Mouse (Mus musculus): ENCODE measurements around the gene Ntrk1. TPM values are rescaled to one million over a fixed set of nuclear protein-coding genes. Genes with fewer than 3 reads are reported as not detected.

Ntrk1 gene
- total and polyA plus RNA-seq, 2 experiments from 2014 or later, result 0.11 to 0.16 TPM

GRCm38 (mm10) chr3:87753829-87754228 lies 41.1 kb downstream of the Ntrk1 start:
- H3K9me3 ChIP-seq (replicated peaks; ENCODE audit: control insufficient read depth, low read length), result no peaks in the 10 kb centered on the region
- 84% methylated on average over 13 of the region's 13 CpGs for WGBS
- DNase-seq (ENCODE audit: low spot score), result no peak
- H3K4me1 ChIP-seq (ENCODE audit: control insufficient read depth, insufficient read depth), result no peaks in the 10 kb centered on the region
- H3K27me3 ChIP-seq (ENCODE audit: control insufficient read depth, insufficient read depth, low read length), result 0 out of 2 replicates have a peak, but pooled peaks cover 14% of the 10 kb centered on the region
- H3K36me3 ChIP-seq (replicated peaks; ENCODE audit: control insufficient read depth, insufficient read depth, low read length), result peaks cover 39% of the 10 kb centered on the region; the same call in 1 of the 2 replicates
- no peak overlapping the region for H3K27ac ChIP-seq (ENCODE audit: low read depth)
- no peak overlapping the region for H3K4me3 ChIP-seq (ENCODE audit: low read depth, low read length)
- no peak overlapping the region for H3K4me2 ChIP-seq (ENCODE audit: low read depth, low read length)
- ATAC-seq (ENCODE audit: insufficient read depth, low read depth), result no peak
- no peak for TF ChIP-seq CTCF (IDR thresholded peaks at IDR 0.05; ENCODE audit: low read depth)
- TF ChIP-seq EP300 (IDR thresholded peaks at IDR 0.05; ENCODE audit: low read depth), result no peak
- no peak overlapping the region for H3K9ac ChIP-seq (replicated peaks; ENCODE audit: low read depth, low read length)

- Histone ChIP-seq H3K9ac (replicated peaks; ENCODE audit: low read depth, low read length) (no peak overlapping the region), H3K36me3 (replicated peaks; ENCODE audit: control insufficient read depth, insufficient read depth, low read length) (peaks cover 31% of the 10 kb centered on the region; the same call in 1 of the 2 replicates), H3K4me2 (ENCODE audit: low read depth, low read length) (no peak overlapping the region), H3K4me3 (ENCODE audit: low read depth, low read length) (no peak overlapping the region), H3K27ac (ENCODE audit: low read depth) (no peak overlapping the region), H3K27me3 (ENCODE audit: control insufficient read depth, insufficient read depth, low read length) (peaks cover 19% of the 10 kb centered on the region; the same call in 1 of the 2 replicates), H3K9me3 (replicated peaks; ENCODE audit: control insufficient read depth, low read length) (no peaks in the 10 kb centered on the region), H3K4me1 (ENCODE audit: control insufficient read depth, insufficient read depth) (no peaks in the 10 kb centered on the region)
- 81% methylated on average over 3 of the region's 3 CpGs for WGBS
- TF ChIP-seq CTCF (IDR thresholded peaks at IDR 0.05; ENCODE audit: low read depth), result no peak
- no peak for TF ChIP-seq EP300 (IDR thresholded peaks at IDR 0.05; ENCODE audit: low read depth)
- no peak for ATAC-seq (ENCODE audit: insufficient read depth, low read depth)
- DNase-seq (ENCODE audit: low spot score), result no peak
Observed at GRCm38 (mm10) chr3:87752567-87752966, 42.4 kb downstream of the Ntrk1 start.

- Histone ChIP-seq H3K4me1 (ENCODE audit: control insufficient read depth, insufficient read depth) (no peaks in the 10 kb centered on the region), H3K9ac (replicated peaks; ENCODE audit: low read depth, low read length) (no peak overlapping the region), H3K4me2 (ENCODE audit: low read depth, low read length) (no peak overlapping the region), H3K27ac (ENCODE audit: low read depth) (no peak overlapping the region), H3K4me3 (ENCODE audit: low read depth, low read length) (no peak overlapping the region), H3K36me3 (replicated peaks; ENCODE audit: control insufficient read depth, insufficient read depth, low read length) (peaks cover 24% of the 10 kb centered on the region; the same call in 1 of the 2 replicates), H3K27me3 (ENCODE audit: control insufficient read depth, insufficient read depth, low read length) (peaks cover 8% of the 10 kb centered on the region; the same call in 1 of the 2 replicates), H3K9me3 (replicated peaks; ENCODE audit: control insufficient read depth, low read length) (no peaks in the 10 kb centered on the region)
- ATAC-seq (ENCODE audit: insufficient read depth, low read depth) (no peak), DNase-seq (ENCODE audit: low spot score) (no peak)
- TF ChIP-seq EP300 (IDR thresholded peaks at IDR 0.05; ENCODE audit: low read depth), result no peak
- TF ChIP-seq CTCF (IDR thresholded peaks at IDR 0.05; ENCODE audit: low read depth), result no peak
- 87% methylated on average over 12 of the region's 12 CpGs for WGBS
Observed at GRCm38 (mm10) chr3:87749977-87750376, 45.0 kb downstream of the Ntrk1 start.

GRCm38 (mm10) chr3:87749036-87749435 lies 45.9 kb downstream of the Ntrk1 start:
- peak; percentile 15; the same call in 1 of the 2 replicates for ATAC-seq (ENCODE audit: insufficient read depth, low read depth)
- H3K27me3 ChIP-seq (ENCODE audit: control insufficient read depth, insufficient read depth, low read length), result peaks cover 8% of the 10 kb centered on the region; the same call in 1 of the 2 replicates
- H3K36me3 ChIP-seq (replicated peaks; ENCODE audit: control insufficient read depth, insufficient read depth, low read length), result 0 out of 2 replicates have a peak, but pooled peaks cover 17% of the 10 kb centered on the region
- DNase-seq (ENCODE audit: low spot score), result no peak
- H3K4me2 ChIP-seq (ENCODE audit: low read depth, low read length), result no peak overlapping the region
- H3K9me3 ChIP-seq (replicated peaks; ENCODE audit: control insufficient read depth, low read length), result no peaks in the 10 kb centered on the region
- TF ChIP-seq CTCF (IDR thresholded peaks at IDR 0.05; ENCODE audit: low read depth) (peak; percentile 71), EP300 (IDR thresholded peaks at IDR 0.05; ENCODE audit: low read depth) (no peak)
- H3K27ac ChIP-seq (ENCODE audit: low read depth), result no peak overlapping the region
- no peak overlapping the region for H3K9ac ChIP-seq (replicated peaks; ENCODE audit: low read depth, low read length)
- H3K4me3 ChIP-seq (ENCODE audit: low read depth, low read length), result no peak overlapping the region
- 17% methylated on average over 5 of the region's 5 CpGs for WGBS
- no peaks in the 10 kb centered on the region for H3K4me1 ChIP-seq (ENCODE audit: control insufficient read depth, insufficient read depth)

- Histone ChIP-seq H3K27ac (ENCODE audit: low read depth) (no peak within 1 kb of the TSS), H3K27me3 (ENCODE audit: control insufficient read depth, insufficient read depth, low read length) (peaks cover 5% of the 10 kb centered on the region; the same call in 1 of the 2 replicates), H3K9me3 (replicated peaks; ENCODE audit: control insufficient read depth, low read length) (no peaks in the 10 kb centered on the region), H3K36me3 (replicated peaks; ENCODE audit: control insufficient read depth, insufficient read depth, low read length) (0 out of 2 replicates have a peak, but pooled peaks cover 11% of the 10 kb centered on the region), H3K4me1 (ENCODE audit: control insufficient read depth, insufficient read depth) (no peaks in the 10 kb centered on the region), H3K9ac (replicated peaks; ENCODE audit: low read depth, low read length) (no peak within 1 kb of the TSS), H3K4me2 (ENCODE audit: low read depth, low read length) (no peak within 1 kb of the TSS), H3K4me3 (ENCODE audit: low read depth, low read length) (no peak within 1 kb of the TSS)
- DNase-seq (ENCODE audit: low spot score) (no peak), ATAC-seq (ENCODE audit: insufficient read depth, low read depth) (0 out of 2 replicates have a peak, but pooled peaks have one; percentile 27)
- WGBS, result 34% methylated on average over 13 of the region's 13 CpGs
- TF ChIP-seq CTCF (IDR thresholded peaks at IDR 0.05; ENCODE audit: low read depth), result no peak
- TF ChIP-seq EP300 (IDR thresholded peaks at IDR 0.05; ENCODE audit: low read depth), result no peak
Observed at GRCm38 (mm10) chr3:87748431-87748830, 46.5 kb downstream of the Ntrk1 start, which contains the start of gene Lrrc71. Lrrc71 (minus strand) TSS chr3:87748625.

All from heart, postnatal 0 days (tissue).